Mouse (Mus musculus) lung, postnatal 0 days (tissue): ENCODE results near the gene Gm49342.

ENCODE experiments used
- CTCF ChIP-seq: IDR thresholded peaks from 2 replicates; pipeline ENCODE4 v1.5.1; 2016; ENCODE audit warnings: antibody characterized with exemption, mild to moderate bottlenecking
- EP300 ChIP-seq: IDR thresholded peaks from 2 replicates; pipeline ENCODE4 v1.6.1; 2016; ENCODE audit warnings: antibody characterized with exemption, mild to moderate bottlenecking, control low read depth

GRCm38 (mm10) chr14:50911356-50911755 is 33.0 kb upstream of the Gm49342 start:
- TF ChIP-seq EP300: no peak
- no peak for TF ChIP-seq CTCF
